Mouse (Mus musculus) induced T-regulatory cell, adult 2 months (primary cell): ENCODE data around the gene Gm20708.
"Not testable (repeated sequence)": the region's sequence is repeated elsewhere in the genome, so short reads cannot be mapped to it uniquely, and the experiment has no call there.

Experiments used
- DNase-seq: peaks from one replicate; pipeline ENCODE4 v3.0.0-alpha.2; 2012; ENCODE audit warnings: low read depth

The Gm20708 gene

DNA sequence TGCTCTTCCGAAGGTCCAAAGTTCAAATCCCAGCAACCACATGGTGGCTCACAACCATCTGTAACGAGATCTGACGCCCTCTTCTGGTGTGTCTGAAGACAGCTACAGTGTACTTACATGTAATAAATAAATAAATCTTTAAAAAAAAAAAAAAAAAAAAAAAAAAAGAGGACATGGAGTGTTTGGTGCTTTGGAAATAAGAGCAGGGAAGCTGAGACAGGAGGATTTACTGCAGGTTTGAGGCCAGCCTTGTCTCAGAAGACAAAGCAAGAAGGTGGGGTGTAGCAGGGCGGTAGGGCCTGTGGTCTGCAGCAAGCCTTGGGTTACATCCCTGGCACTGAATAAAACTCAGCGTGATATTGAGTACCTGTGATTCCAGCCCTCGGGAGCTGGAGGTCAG, 24.0 kb downstream of the Gm20708 start:
- not testable (repeated sequence) for DNase-seq

DNA sequence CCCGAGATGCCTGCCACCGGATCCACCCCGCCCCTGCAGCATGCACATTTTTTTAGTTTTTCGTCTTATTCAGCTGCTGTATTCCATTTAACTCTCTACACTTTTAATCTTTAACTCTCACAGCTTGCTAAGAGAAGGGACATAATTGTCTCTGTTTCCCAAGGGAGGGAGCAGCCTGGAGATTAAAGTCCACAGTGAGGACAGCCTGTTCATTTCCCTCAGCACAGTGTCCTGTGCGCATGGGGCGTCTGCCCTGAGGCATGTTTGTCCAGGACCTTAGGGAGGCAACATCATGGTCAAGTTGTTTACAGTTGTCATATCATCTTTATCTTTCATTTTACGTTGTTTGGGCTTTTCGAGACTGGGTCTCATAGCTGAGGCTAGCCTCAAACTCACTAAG, 24.6 kb downstream of the Gm20708 start:
- DNase-seq: no peak

GRCm38 (mm10) chr11:117836306-117836705, 26.8 kb downstream of the Gm20708 start:
- DNase-seq: peak; percentile 33

GRCm38 (mm10) chr11:117838572-117838971, 29.1 kb downstream of the Gm20708 start:
- no peak for DNase-seq

- no peak for DNase-seq
Observed at GRCm38 (mm10) chr11:117839021-117839420, 29.6 kb downstream of the Gm20708 start.

- DNase-seq: no peak
Observed at GRCm38 (mm10) chr11:117840910-117841309, 31.4 kb downstream of the Gm20708 start.

GRCm38 (mm10) chr11:117843434-117843833, 34.0 kb downstream of the Gm20708 start:
- DNase-seq: no peak

DNA sequence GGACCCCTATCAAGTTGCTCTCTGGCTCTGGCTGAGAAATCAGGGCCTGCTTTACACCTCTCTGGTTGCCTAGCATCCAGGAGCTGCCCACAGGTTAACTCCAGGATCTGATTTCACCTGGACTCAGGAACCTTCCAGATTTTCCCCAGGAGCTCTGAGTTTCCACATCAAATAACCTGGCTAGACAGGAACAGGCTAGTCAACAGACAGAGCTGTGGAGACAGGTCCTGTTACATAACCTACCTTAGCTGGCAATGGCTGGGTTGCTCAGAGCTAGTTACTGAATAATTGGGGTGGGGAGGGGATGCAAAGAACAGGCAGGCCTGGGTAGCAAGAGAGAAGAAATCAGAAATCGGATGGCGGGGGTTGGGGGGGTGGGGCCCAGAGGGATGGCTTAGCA, 35.5 kb downstream of the Gm20708 start:
- no peak for DNase-seq

DNA sequence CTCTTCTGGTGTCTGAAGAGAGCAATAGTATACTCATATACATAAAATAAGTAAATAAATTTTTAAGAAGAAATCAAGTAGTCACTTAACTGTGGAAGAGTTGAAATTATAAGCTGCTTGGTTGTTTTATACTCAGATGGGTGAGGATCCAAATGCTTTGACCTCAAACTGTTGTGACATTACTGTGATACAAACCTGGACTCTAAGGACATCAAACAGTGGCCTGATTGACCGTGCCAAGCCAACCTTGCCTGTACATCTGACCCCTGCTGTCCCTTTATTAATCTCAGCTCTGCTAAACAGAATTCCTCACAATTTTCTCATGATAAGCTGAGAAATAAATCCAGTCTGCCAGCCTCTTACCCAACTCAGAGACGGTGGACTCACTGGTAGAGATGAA, 36.2 kb downstream of the Gm20708 start:
- DNase-seq: no peak

- peak; percentile 52 for DNase-seq
Observed at GRCm38 (mm10) chr11:117846640-117847039, 37.2 kb downstream of the Gm20708 start.

DNA sequence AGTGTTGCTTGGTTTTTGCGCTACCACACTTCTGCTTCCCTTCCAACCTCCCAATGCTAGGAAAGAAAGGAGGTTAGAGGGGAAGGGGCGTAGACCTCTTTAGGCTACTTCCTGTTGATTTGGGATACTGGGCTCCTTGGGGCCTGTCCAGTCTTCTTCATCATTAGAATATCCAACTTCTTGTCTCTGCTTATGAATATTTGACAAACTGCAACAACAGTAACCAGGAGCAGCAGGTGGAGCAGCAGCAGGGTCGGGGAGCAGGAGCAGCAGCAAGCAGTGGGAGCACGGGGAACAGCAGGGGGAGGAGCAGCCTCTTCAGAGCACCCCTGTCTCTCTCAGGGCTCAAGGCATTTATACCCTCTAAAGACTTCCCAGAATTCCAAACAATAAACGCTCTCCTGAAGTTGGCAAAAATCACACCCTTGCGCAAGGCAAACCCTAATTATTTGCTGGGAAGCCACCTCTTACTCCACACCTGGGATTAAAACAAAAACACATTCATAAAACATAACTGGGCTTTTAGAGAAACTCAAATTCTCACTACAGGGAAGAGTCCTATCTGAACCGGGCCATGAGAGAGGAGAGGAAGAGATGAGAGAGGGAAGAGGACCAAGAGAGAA, 38.2 kb downstream of the Gm20708 start:
- peak; percentile 23 for DNase-seq

DNA sequence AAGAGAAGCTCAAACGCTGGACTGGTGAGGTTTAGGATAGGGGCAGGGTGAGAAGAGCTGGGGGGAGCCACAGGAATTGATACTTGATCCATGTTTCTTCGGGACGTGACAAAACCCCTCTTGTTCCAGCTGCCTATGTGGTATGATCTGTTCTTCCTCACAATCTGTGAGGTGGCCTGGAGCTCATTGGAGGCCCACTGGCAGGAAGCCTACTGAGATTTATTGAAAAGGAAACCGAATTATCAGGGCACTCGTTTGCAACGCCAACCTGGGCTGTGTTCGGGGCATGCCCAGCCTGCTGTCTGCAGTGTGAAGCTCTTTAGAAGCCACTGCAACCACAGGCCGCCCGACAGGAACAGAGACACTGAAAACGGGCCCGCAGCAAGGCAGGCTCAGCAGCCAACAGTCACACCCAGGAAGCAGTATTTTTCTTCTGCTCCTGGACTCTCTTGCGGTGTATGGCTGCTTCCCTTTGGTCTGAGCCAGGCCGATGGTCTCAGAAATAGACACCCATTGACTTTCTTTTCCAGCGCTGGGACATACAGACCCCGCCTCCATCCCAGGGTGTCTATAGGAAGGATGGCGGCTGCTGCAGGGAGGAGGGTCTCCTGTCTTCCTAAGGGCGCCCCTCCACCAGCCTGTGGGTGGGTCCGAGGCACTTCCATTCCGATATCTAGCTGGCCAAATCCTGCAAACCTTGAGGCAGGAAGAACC, 39.0 kb downstream of the Gm20708 start:
- DNase-seq: peak; percentile 87

- DNase-seq: peak; percentile 98
Observed at GRCm38 (mm10) chr11:117848985-117849671, 39.7 kb downstream of the Gm20708 start, which contains the start of gene Birc5. Gene Birc5 (plus strand): TSS chr11:117849251.

- no peak for DNase-seq
Observed at GRCm38 (mm10) chr11:117852875-117853274, 43.4 kb downstream of the Gm20708 start.

- no peak for DNase-seq
Observed at GRCm38 (mm10) chr11:117854241-117854640, 44.8 kb downstream of the Gm20708 start.

DNA sequence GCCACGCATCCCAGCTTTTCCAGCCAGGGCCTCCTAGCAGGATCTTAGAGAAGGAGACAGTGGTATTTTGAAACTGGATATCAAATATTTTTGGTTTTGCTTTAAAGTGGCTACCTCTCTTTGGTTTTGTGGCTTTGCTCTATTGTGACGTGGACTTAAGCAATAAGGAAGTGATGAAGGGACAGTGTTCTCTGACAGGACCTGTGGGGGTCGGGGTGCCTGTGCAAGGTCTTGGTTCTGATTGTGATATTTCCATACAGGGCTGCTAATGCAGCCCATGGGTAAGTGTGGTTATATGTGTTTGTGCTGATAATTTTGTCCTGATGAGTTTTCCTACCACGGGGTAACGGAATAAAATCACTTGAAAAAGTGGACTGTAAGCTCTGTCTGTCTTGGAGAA, 45.9 kb downstream of the Gm20708 start:
- no peak for DNase-seq

DNA sequence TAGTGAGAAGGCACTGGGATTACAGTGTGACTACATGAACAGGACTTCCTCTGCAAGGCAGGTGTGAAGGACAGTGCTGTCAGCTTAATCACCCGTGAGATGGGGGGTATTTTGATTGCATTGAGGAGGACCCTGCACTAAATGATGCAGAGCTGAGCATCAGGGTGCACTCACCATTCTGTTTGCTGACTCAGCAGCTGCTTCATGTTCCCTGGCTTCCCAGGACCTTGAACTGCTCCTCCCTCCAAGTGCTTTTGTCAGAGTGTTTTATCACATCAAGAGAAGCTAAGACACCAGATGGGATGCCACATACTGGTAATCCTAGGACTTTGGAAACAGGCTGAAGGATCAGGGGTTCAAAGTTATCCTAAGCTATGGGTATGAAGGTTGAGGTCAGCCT, 46.5 kb downstream of the Gm20708 start:
- DNase-seq: no peak

GRCm38 (mm10) chr11:117857462-117857861, 48.0 kb downstream of the Gm20708 start:
- no peak for DNase-seq

DNA sequence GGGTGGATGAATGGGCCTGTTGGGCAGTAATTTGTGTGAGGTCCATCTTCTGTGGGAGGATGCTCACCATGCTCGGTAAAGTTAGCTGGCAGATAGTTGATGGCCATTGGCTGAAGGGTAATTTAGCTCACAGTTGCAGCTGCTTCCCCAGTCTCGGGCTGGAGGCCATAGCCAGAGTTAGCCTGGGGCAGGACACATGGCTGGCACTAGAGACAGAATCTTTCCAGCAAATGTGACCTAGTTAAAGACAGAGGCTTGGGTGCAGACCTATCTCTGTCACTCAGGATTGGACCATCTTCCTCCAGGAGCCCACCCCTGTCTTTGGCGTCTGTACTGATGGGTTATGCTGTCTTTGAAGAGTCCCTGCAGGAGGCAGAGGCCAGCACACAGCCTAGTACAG, 48.9 kb downstream of the Gm20708 start:
- no peak for DNase-seq

DNA sequence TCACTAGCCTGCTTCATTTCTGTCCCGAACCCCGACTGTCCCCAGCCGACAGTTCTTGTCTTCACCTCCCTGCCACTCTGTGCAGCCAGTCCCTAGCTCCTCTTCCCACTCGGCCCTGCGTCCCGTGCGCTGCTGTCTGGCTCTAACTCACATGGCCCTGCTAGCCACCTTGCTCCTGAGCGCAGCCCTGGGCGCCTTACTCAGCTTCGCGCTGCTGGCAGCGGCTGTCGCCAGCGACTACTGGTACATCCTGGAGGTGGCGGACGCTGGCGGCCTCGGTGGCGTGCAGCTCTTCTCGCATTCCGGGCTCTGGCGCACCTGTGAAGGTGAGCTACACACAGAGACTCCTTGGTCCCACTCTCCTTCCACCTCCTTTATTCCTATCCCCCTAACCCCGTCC, 51.1 kb downstream of the Gm20708 start, which contains the start of gene Tmem235:
Gene Tmem235, plus strand, starts transcription at position 152 of the 400 bp plus-strand sequence.
- peak; percentile 53 for DNase-seq

GRCm38 (mm10) chr11:117863174-117863856, 53.8 kb downstream of the Gm20708 start:
- DNase-seq: no peak

DNA sequence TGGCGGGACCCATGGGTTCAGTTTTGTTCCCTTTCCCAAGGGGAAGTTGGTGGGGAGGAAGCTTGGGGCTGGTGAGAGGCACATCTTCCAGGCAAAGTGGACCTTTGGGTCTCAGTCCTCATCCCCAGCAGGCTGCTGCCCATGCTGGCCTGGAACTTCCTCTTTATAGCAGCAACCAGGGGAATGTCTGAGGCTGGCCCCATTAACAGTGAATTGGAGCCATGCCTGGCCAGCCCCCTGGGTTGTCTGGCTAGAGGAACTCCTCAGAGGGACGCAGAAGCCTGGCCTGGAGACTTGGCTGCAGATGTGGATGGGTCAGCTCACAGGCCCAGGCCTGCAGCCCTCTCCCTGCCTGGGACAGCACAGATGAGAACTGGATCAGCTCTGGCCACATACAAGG, 55.3 kb downstream of the Gm20708 start:
- no peak for DNase-seq
